Mouse (Mus musculus) E14TG2a.4 (cell line): ENCODE measurements around the gene Slfn2.

Experiments used
- H3K27me3 ChIP-seq: 2 replicates; pipeline ENCODE4 v1.6.1; 2014; ENCODE audit warnings: low read length, control low read depth; ENCODE audit not compliant: insufficient read depth
- H3K36me3 ChIP-seq: 2 replicates; pipeline ENCODE4 v1.6.1; 2014; ENCODE audit warnings: low read length, control low read depth; ENCODE audit not compliant: insufficient read depth
- H3K4me1 ChIP-seq: replicated peaks from 2 replicates; pipeline ENCODE4 v1.6.1; 2014; ENCODE audit warnings: low read depth, low read length, control low read depth
- H3K4me3 ChIP-seq: replicated peaks from 2 replicates; pipeline ENCODE4 v1.5.1; 2014; ENCODE audit warnings: mild to moderate bottlenecking, low read length
- H3K9me3 ChIP-seq: 2 replicates; pipeline ENCODE4 v1.6.1; 2014; ENCODE audit warnings: low read length, control low read depth
- CTCF ChIP-seq: conservative IDR thresholded peaks from 2 replicates; pipeline ENCODE4 v1.5.1; 2014; ENCODE audit warnings: low read length
- NANOG ChIP-seq: IDR thresholded peaks from 2 replicates; pipeline ENCODE4 v1.6.1; 2014; ENCODE audit warnings: borderline replicate concordance, low read length, mixed read lengths
- POU5F1 ChIP-seq: IDR thresholded peaks from 2 replicates; pipeline ENCODE4 v1.6.1; 2014; ENCODE audit warnings: low read length, borderline replicate concordance

Slfn2 gene

GRCm38 (mm10) chr11:83066640-83067531, 2.0 kb downstream of the Slfn2 start:
- Histone ChIP-seq H3K36me3 (no peaks in the 10 kb centered on the region), H3K4me1 (peaks cover 3% of the 10 kb centered on the region; the same call in 1 of the 2 replicates), H3K27me3 (peaks cover 19% of the 10 kb centered on the region), H3K9me3 (peaks cover 6% of the 10 kb centered on the region; the same call in 1 of the 2 replicates), H3K4me3 (no peak overlapping the region)
- TF ChIP-seq CTCF, result no peak
- TF ChIP-seq NANOG, result no peak
- no peak for TF ChIP-seq POU5F1

GRCm38 (mm10) chr11:83067982-83068694, 3.2 kb downstream of the Slfn2 start:
- H3K36me3 ChIP-seq, result no peaks in the 10 kb centered on the region
- TF ChIP-seq CTCF, result peak; percentile 72
- no peak for TF ChIP-seq POU5F1
- H3K27me3 ChIP-seq, result peaks cover 19% of the 10 kb centered on the region
- peaks cover 6% of the 10 kb centered on the region; the same call in 1 of the 2 replicates for H3K9me3 ChIP-seq
- peaks cover 3% of the 10 kb centered on the region; the same call in 1 of the 2 replicates for H3K4me1 ChIP-seq
- no peak overlapping the region for H3K4me3 ChIP-seq

GRCm38 (mm10) chr11:83070321-83070970, 5.5 kb downstream of the Slfn2 start:
- H3K9me3 ChIP-seq, result peaks cover 6% of the 10 kb centered on the region; the same call in 1 of the 2 replicates
- peaks cover 4% of the 10 kb centered on the region for H3K27me3 ChIP-seq
- H3K4me1 ChIP-seq, result peaks cover 3% of the 10 kb centered on the region; the same call in 1 of the 2 replicates
- H3K4me3 ChIP-seq, result no peak overlapping the region
- TF ChIP-seq POU5F1, result no peak
- TF ChIP-seq CTCF, result no peak
- TF ChIP-seq NANOG, result no peak
- no peaks in the 10 kb centered on the region for H3K36me3 ChIP-seq

GRCm38 (mm10) chr11:83077714-83078422, 13.0 kb downstream of the Slfn2 start:
- H3K27me3 ChIP-seq, result no peaks in the 10 kb centered on the region
- H3K9me3 ChIP-seq, result peaks cover 7% of the 10 kb centered on the region
- TF ChIP-seq CTCF, result no peak
- no peak for TF ChIP-seq NANOG
- TF ChIP-seq POU5F1, result no peak
- no peaks in the 10 kb centered on the region for H3K4me1 ChIP-seq
- no peaks in the 10 kb centered on the region for H3K36me3 ChIP-seq
- H3K4me3 ChIP-seq, result no peak overlapping the region

- Histone ChIP-seq H3K36me3 (no peaks in the 10 kb centered on the region), H3K4me3 (no peak overlapping the region), H3K27me3 (no peaks in the 10 kb centered on the region), H3K9me3 (peaks cover 14% of the 10 kb centered on the region), H3K4me1 (no peaks in the 10 kb centered on the region)
- no peak for TF ChIP-seq NANOG
- no peak for TF ChIP-seq POU5F1
Observed at GRCm38 (mm10) chr11:83078423-83079140, 13.7 kb downstream of the Slfn2 start.

GRCm38 (mm10) chr11:83079487-83080199, 14.7 kb downstream of the Slfn2 start:
- H3K4me3 ChIP-seq, result no peak overlapping the region
- TF ChIP-seq NANOG (no peak), POU5F1 (no peak), CTCF (no peak)
- no peaks in the 10 kb centered on the region for H3K36me3 ChIP-seq
- no peaks in the 10 kb centered on the region for H3K27me3 ChIP-seq
- no peaks in the 10 kb centered on the region for H3K4me1 ChIP-seq
- peaks cover 25% of the 10 kb centered on the region for H3K9me3 ChIP-seq

- Histone ChIP-seq H3K36me3 (no peaks in the 10 kb centered on the region), H3K9me3 (peaks cover 57% of the 10 kb centered on the region), H3K4me1 (no peaks in the 10 kb centered on the region), H3K27me3 (no peaks in the 10 kb centered on the region), H3K4me3 (no peak overlapping the region)
- TF ChIP-seq POU5F1, result no peak
- no peak for TF ChIP-seq NANOG
- no peak for TF ChIP-seq CTCF
Observed at GRCm38 (mm10) chr11:83082741-83083473, 18.0 kb downstream of the Slfn2 start.
